Mouse (Mus musculus): ENCODE measurements around the gene Mrvi1. TPM values are rescaled to one million over a fixed set of nuclear protein-coding genes. Genes with fewer than 3 reads are reported as not detected.

The Mrvi1 gene
- total RNA-seq, 1 experiment = 0.27 TPM

DNA sequence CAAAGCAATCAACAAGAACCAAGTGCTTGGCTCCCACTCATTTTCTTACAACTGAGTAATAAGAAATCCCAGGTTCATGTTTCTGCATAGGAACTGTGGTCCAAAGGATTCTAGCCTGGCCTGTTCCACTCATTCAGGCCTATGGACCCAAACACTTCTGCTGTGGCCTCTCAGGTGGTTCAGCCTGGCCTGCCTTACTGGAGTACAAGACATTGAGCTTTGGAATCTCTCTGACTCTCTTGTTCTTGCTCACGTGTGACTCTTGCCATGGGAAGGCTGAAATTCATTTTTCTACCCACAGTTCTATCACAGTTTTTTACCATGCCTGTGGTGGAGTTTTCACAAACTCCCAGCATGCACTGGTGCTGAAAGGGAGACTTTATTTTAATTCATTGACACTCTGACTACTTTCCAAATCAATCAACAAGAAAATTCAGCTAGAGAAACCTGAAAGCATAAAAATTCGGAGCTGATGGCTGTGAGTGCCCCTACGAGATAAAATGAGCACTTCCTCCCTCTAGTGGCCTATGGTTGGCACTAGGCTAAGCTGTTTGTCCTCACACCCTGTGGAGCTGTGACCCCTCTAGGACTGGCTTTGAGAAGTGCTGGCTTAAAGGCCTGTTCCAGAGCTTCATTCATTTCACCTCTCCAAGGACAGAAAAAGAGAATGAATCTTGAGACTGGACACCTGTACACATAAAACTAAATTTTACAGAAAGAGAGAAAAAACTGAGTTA is 52.0 kb downstream of the Mrvi1 start:
- H3K4me1 ChIP-seq (ENCODE audit: control insufficient read depth in 2 of 2, insufficient read depth in 2 of 2, low read length in 2 of 2, poor library complexity in 1 of 2) = no peaks in the 10 kb centered on the region
- no peak for DNase-seq (ENCODE audit: low read depth, low spot score)
- no peaks in the 10 kb centered on the region for H3K9me3 ChIP-seq (ENCODE audit: control insufficient read depth, insufficient read depth, low read depth, low read length)
- no peak overlapping the region for H3K4me3 ChIP-seq (ENCODE audit: insufficient read depth in 1 of 2, low read depth in 1 of 2, low read length in 2 of 2, poor library complexity in 1 of 2, severe bottlenecking in 1 of 2)
- H3K27ac ChIP-seq (ENCODE audit: insufficient read depth, low read depth, low read length, poor library complexity, severe bottlenecking) = no peak overlapping the region
- in situ Hi-C loops (cut with MboI; ENCODE audit: low sequenced_read_pairs in 2 of 2, unreplicated experiment in 2 of 2) = no loop called here
- TF ChIP-seq ZC3H11A (IDR thresholded peaks at IDR 0.05; ENCODE audit: borderline replicate concordance, low read depth, low read length) (peak; percentile 84), ZNF384 (IDR thresholded peaks at IDR 0.05; ENCODE audit: low read depth, low read length) (no peak), MAFK (IDR thresholded peaks at IDR 0.05; ENCODE audit: insufficient read depth, low read depth, low read length) (no peak), CHD2 (IDR thresholded peaks at IDR 0.05; ENCODE audit: low read depth, low read length) (no peak)
- no peak overlapping the region for H3K9ac ChIP-seq (ENCODE audit: insufficient read depth, low read depth, low read length, poor library complexity, severe bottlenecking)
- no peaks in the 10 kb centered on the region for H3K36me3 ChIP-seq (ENCODE audit: control insufficient read depth, insufficient read depth, low read length, poor library complexity, severe bottlenecking)

DNA sequence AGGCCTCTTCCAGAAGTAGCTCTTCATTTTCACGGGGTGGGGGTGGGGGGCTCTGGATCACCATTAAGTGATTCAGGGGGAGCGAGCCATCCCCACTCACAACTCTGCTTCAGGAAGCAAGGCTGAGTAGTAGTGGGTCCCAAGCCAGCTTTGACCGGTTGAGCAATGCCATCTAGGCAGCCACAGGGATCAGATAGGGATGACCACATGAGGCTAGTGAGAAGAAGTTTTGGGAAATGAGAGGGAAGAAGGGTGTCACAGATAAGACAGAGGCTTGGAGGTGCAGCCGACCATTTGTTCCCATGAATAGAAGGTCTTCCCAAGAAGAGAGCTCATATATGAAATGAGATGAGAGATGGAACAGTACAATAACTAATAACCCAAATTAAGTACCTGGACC is 55.7 kb downstream of the Mrvi1 start:
- H3K4me1 ChIP-seq (ENCODE audit: control insufficient read depth in 2 of 2, insufficient read depth in 2 of 2, low read length in 2 of 2, poor library complexity in 1 of 2) = peaks cover 0 to 7% of the 10 kb centered on the region in 2 experiments; a peak in 2 of 4 replicates
- no peak overlapping the region for H3K9ac ChIP-seq (ENCODE audit: insufficient read depth, low read depth, low read length, poor library complexity, severe bottlenecking)
- in situ Hi-C loops (cut with MboI; ENCODE audit: low sequenced_read_pairs in 2 of 2, unreplicated experiment in 2 of 2) = no loop called here
- no peak overlapping the region for H3K4me3 ChIP-seq (ENCODE audit: insufficient read depth in 1 of 2, low read depth in 1 of 2, low read length in 2 of 2, poor library complexity in 1 of 2, severe bottlenecking in 1 of 2)
- TF ChIP-seq ZNF384 (IDR thresholded peaks at IDR 0.05; ENCODE audit: low read depth, low read length) = no peak
- no peak for TF ChIP-seq ZC3H11A (IDR thresholded peaks at IDR 0.05; ENCODE audit: borderline replicate concordance, low read depth, low read length)
- no peak for TF ChIP-seq MAFK (IDR thresholded peaks at IDR 0.05; ENCODE audit: insufficient read depth, low read depth, low read length)
- TF ChIP-seq HCFC1 (IDR thresholded peaks at IDR 0.05; ENCODE audit: borderline replicate concordance, insufficient read depth, low read length) = no peak
- TF ChIP-seq CHD2 (IDR thresholded peaks at IDR 0.05; ENCODE audit: low read depth, low read length) = no peak
- H3K9me3 ChIP-seq (ENCODE audit: control insufficient read depth, insufficient read depth, low read depth, low read length) = no peaks in the 10 kb centered on the region
- H3K27ac ChIP-seq (ENCODE audit: insufficient read depth, low read depth, low read length, poor library complexity, severe bottlenecking) = no peak overlapping the region
- no peak for DNase-seq (ENCODE audit: low read depth, low spot score)
- H3K36me3 ChIP-seq (ENCODE audit: control insufficient read depth, insufficient read depth, low read length, poor library complexity, severe bottlenecking) = no peaks in the 10 kb centered on the region

- Histone ChIP-seq H3K4me3 (ENCODE audit: insufficient read depth in 1 of 2, low read depth in 1 of 2, low read length in 2 of 2, poor library complexity in 1 of 2, severe bottlenecking in 1 of 2) (no peak overlapping the region), H3K36me3 (ENCODE audit: control insufficient read depth, insufficient read depth, low read length, poor library complexity, severe bottlenecking) (no peaks in the 10 kb centered on the region), H3K9me3 (ENCODE audit: control insufficient read depth, insufficient read depth, low read depth, low read length) (no peaks in the 10 kb centered on the region), H3K27ac (ENCODE audit: insufficient read depth, low read depth, low read length, poor library complexity, severe bottlenecking) (no peak overlapping the region), H3K4me1 (ENCODE audit: control insufficient read depth in 2 of 2, insufficient read depth in 2 of 2, low read length in 2 of 2, poor library complexity in 1 of 2) (peaks cover 8 to 24% of the 10 kb centered on the region in 2 experiments; a peak in 3 of 4 replicates), H3K9ac (ENCODE audit: insufficient read depth, low read depth, low read length, poor library complexity, severe bottlenecking) (no peak overlapping the region)
- no peak for DNase-seq (ENCODE audit: low read depth, low spot score)
- TF ChIP-seq HCFC1 (IDR thresholded peaks at IDR 0.05; ENCODE audit: borderline replicate concordance, insufficient read depth, low read length) (no peak), MAFK (IDR thresholded peaks at IDR 0.05; ENCODE audit: insufficient read depth, low read depth, low read length) (no peak), CHD2 (IDR thresholded peaks at IDR 0.05; ENCODE audit: low read depth, low read length) (no peak), ZC3H11A (IDR thresholded peaks at IDR 0.05; ENCODE audit: borderline replicate concordance, low read depth, low read length) (no peak), ZNF384 (IDR thresholded peaks at IDR 0.05; ENCODE audit: low read depth, low read length) (no peak)
- in situ Hi-C loops (cut with MboI; ENCODE audit: low sequenced_read_pairs in 2 of 2, unreplicated experiment in 2 of 2) = no loop called here
These were observed 61.7 kb downstream of the Mrvi1 start for GRCm38 (mm10) chr7:110920331-110921261.

DNA sequence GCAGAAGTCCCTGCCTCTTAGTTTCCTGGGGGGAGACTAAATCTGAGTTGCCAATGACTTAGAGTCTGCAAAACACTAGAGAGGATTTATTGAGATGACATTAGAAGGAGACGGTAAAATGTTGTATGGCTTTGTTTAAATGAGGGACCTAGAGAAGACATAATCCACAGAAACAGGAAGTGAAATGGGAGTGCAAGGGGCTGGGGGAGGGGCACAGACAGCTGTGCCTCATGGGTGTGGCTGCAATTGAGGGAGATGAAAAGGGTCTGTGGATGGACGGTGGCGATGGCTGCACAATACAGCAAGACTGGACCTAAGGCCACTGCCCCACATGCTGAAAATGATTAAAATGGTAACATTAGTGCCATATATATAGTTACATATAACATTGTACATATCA is 62.5 kb downstream of the Mrvi1 start:
- Histone ChIP-seq H3K4me3 (ENCODE audit: insufficient read depth in 1 of 2, low read depth in 1 of 2, low read length in 2 of 2, poor library complexity in 1 of 2, severe bottlenecking in 1 of 2) (no peak overlapping the region), H3K9me3 (ENCODE audit: control insufficient read depth, insufficient read depth, low read depth, low read length) (no peaks in the 10 kb centered on the region), H3K27ac (ENCODE audit: insufficient read depth, low read depth, low read length, poor library complexity, severe bottlenecking) (no peak overlapping the region), H3K4me1 (ENCODE audit: control insufficient read depth in 2 of 2, insufficient read depth in 2 of 2, low read length in 2 of 2, poor library complexity in 1 of 2) (peaks cover 10 to 26% of the 10 kb centered on the region in 2 experiments; a peak in 3 of 4 replicates), H3K9ac (ENCODE audit: insufficient read depth, low read depth, low read length, poor library complexity, severe bottlenecking) (no peak overlapping the region), H3K36me3 (ENCODE audit: control insufficient read depth, insufficient read depth, low read length, poor library complexity, severe bottlenecking) (no peaks in the 10 kb centered on the region)
- in situ Hi-C loops (cut with MboI; ENCODE audit: low sequenced_read_pairs in 2 of 2, unreplicated experiment in 2 of 2) = no loop called here
- DNase-seq (ENCODE audit: low read depth, low spot score) = no peak
- TF ChIP-seq ZNF384 (IDR thresholded peaks at IDR 0.05; ENCODE audit: low read depth, low read length) (no peak), MAFK (IDR thresholded peaks at IDR 0.05; ENCODE audit: insufficient read depth, low read depth, low read length) (no peak), CHD2 (IDR thresholded peaks at IDR 0.05; ENCODE audit: low read depth, low read length) (no peak), HCFC1 (IDR thresholded peaks at IDR 0.05; ENCODE audit: borderline replicate concordance, insufficient read depth, low read length) (no peak)
